Mouse (Mus musculus) layer of hippocampus, postnatal 14 days (tissue): ENCODE measurements around the gene Col18a1. TPM values are rescaled to one million over a fixed set of nuclear protein-coding genes. Genes with fewer than 3 reads are reported as not detected.

Experiments used
- DNase-seq, 2 experiments: peaks; one replicate each; pipeline ENCODE4 v3.0.0; 2021 to 2022; ENCODE audit warnings: low spot score in 2 of 2, mixed read lengths in 1 of 2
- total RNA-seq, 2 experiments: library from RNA; stranded (reverse); gene quantifications; 2 replicates each; pipeline ENCODE4 v1.2.3; 2021

The Col18a1 gene
- total RNA-seq, 2 experiments from 2014 or later, result 7.3 to 9.8 TPM

GRCm38 (mm10) chr10:77022301-77023130 lies 143.8 kb downstream of the Col18a1 start:
- no peak for DNase-seq

- peak; percentile 84 to 89 for DNase-seq
Measured at GRCm38 (mm10) chr10:77021399-77022052, 144.8 kb downstream of the Col18a1 start.

DNA sequence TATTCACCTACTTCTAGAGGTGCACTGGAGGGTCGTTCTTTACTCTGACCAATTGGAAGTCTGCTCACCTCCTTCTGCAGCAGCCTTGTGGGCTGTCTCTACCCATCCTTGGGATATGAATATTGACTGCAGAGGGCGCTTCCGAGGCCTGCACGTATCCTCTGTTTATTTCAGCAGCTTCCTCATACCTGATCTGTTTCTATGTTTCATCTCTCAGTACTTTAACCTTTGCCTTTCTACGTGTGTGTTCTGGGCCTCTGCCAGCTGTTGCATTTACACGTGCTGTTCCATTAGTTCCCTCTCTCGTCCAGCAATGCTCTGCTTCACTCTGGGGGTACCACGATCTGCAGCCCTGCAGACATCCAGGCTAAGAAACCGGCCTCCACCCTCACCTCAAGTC lies 148.7 kb downstream of the Col18a1 start:
- no peak for DNase-seq

DNA sequence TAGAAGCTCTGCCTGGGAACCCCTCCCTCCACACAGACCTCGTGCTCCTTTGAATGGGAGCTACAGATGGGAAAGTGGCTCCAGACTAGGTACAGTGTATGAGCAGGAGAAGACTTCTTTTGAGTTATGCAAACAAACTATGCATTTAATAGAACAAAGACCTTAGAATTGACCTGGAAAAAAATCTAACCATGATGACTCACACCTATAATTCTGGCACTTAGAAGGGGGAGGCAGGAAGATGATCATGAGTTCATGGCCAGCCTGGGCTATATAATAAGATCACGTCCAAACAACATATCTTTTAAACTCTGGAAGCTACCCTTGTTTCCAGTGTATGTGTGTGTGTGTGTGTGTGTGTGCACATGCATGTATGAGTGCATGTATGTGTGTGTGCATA lies 149.3 kb downstream of the Col18a1 start:
- DNase-seq, result no peak

DNA sequence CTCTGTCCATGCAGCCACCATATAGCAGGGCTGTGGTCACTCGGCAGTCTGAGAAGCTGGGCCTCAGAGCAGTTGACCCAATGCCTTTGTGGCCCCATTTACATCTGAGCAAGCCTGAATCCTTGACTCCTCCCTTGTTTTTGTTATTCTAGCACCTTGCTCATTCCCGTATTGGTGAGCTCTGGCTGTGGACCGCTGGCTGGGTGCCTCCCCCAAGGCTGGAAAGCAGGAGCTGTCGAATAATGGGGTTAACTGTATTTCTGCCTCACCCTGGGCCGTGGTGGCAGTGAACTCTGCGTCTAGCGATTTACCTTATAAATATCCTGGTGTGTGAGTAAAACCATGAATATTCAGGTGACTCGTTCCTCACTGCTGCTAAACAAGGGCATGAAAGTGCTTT lies 149.8 kb downstream of the Col18a1 start:
- no peak for DNase-seq

DNA sequence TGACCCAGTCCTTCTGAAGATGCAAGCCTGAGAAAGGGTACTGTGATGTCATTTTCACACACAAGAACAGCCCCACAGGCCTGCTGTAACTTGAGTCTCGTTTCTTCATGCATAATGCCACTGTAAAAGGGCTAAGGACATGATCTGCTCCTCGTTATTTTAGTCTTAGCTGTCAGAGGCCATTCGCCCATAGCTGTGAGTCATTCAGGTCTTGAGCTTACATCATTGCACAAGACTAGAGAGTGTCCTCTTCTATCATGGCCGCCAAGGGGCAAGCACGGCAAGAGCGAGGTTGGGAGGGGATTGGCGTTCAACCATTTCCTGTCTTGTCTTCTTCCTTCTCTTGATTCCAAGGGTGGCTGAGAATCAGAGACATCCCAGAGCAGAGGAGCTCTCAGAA lies 150.3 kb downstream of the Col18a1 start:
- no peak for DNase-seq

DNA sequence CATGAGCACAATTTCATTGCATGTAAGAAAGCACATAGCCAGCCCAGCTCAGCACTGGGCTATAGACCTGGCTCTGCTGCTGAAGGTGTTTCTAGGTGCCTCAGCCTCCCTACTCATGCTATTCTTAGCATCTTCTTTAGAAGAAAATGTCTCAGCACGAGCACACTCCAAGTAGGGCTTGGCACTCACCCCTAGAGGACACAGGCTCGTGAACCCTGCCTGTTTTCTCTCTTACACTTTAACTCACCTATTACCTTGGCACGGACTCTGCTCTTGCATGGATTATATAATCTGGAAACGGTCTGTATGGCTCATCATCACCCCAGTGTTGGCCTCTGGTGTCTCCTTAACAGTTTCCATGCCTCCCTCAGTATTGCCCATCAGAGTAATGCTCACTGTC lies 154.7 kb downstream of the Col18a1 start:
- DNase-seq, result no peak

GRCm38 (mm10) chr10:77008698-77009097 lies 157.7 kb downstream of the Col18a1 start:
- peak; percentile 13 to 16 for DNase-seq

- peak; percentile 60 to 74 for DNase-seq
Measured at GRCm38 (mm10) chr10:77008109-77008561, 158.2 kb downstream of the Col18a1 start.

DNA sequence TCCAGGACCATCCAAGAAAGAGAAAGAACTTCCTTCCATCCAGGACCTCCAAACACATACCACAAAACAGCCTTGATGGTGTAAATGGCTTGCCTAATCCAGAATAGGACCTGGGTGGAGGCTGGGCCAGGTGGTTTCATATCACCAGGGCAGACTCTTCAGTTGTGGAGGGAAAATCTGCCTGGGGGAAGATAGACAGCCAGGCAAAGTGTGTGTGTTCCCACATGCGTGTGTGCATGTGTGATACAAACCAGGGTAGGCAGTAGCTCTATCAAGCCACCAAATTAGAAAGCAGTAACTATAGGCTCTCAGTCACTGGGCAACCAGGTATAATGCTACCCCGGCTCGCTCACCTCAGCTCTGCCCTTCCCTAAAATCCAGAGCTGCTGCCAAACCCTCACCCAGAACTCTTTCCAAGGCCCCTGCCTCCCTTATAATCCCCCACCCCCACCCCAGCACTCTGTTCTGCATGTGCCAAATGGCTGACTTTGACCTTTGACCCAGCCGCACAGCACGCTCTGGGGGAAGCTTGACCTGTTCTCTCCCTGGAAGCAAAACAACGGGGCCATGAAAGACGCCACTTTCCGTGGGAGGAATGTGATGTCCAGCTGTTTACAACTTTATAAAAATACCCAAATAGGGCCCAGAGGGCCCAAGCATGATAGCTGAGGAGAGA lies 158.8 kb downstream of the Col18a1 start:
- DNase-seq, result no peak

DNA sequence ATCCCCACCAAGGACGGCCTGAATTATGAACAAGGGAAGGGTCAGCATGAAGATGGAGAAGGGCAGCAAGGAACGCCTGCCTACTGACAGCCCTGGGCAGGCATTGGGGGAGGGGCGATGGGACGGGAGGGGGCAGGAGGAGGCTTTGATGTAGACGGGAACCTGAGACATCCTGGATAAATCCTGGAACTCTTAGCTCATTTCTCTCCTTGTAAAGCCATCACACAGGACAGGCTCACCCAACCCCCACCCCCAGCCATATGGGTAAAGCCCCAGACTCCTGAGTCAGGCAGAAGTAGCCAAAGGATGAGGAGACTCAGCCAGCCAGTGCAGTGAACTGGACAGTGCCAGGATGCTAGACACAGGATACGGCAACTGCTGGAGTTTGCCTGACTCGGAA lies 161.4 kb downstream of the Col18a1 start:
- no peak for DNase-seq

Other genes starting within 250 kb of the Col18a1 start
- 10 to 100 TPM; 59.8 to 72.3 TPM for gene Pcbp3, start 204.7 kb downstream of the Col18a1 start, total RNA-seq
- gene Slc19a1, start 134.3 kb downstream of the Col18a1 start, total RNA-seq, result 10 to 100 TPM; 24.3 to 25.5 TPM
- gene Pofut2, start 92.7 kb upstream of the Col18a1 start, total RNA-seq, result 10 to 100 TPM; 32.2 to 36.7 TPM